Mouse (Mus musculus): ENCODE measurements around the gene Stk38l. TPM values are rescaled to one million over a fixed set of nuclear protein-coding genes. Genes with fewer than 3 reads are reported as not detected.
A peak's percentile ranks its signal among the peaks of the same experiment; 100 is the strongest.
"Not testable (repeated sequence)": the region's sequence is repeated elsewhere in the genome, so short reads cannot be mapped to it uniquely, and the experiment has no call there.

The Stk38l gene
- total RNA-seq, 2 experiments from 2014 or later = 19.2 to 19.6 TPM

DNA sequence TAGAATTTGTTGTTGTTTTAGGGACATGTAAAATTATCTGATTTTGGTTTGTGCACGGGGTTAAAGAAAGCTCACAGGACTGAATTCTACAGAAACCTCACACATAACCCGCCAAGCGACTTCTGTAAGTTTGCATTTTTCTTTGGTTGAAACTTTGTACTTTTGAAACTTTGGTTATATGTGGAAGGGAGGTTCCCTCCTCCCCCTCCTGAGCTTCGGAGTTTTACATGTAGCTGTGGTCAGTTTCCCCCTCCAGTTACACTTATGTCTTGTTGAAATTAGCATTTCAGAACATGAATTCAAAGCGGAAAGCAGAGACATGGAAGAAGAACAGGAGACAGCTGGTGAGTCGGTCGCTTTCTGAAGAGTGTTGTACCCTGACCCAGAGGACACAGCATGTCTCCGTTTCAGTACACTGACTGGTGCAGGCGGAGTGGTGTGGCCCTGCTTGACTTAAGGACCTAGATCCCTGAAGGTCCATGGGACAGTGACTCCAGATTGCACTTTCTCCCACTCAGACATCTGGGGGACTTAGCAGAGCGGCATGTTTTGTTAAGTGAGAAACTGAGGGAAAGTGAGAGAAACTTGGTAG, 44.1 kb downstream of the Stk38l start:
- no peak for DNase-seq (ENCODE audit: low spot score in 2 of 2)

DNA sequence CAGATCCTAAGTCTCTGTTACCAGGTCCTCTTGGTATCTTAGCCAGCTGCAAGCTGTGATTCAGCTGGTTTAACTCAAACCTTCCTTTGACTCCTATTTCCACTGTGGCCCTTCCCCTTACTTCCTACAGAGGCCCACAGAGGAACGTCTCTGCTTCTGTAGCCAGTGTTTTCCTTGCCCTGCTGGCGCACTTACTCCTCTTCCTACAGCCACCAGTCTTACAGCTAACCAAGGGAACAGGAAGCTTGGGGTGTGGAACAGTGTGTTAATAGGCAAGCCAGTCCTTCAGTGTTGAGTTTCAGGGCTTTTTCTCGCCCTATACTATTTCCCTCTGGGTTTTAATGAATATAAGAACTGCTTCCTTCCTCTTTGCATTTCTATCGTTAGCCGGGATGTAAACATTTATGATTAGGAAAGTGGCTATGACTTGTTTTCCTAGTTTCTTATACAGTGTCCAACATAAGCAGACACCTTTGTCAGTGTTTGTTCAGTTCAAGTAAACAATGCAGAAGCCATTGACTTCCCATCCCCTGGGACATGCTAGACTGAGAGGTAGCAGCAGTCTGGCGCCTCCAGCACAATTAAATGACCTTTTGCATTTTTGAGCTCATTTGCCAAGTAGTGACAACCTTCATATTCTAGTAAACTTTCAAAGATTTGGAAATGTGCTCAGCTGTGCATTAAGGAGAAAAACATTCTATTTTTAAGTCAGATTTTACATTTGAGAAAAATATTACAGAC, 45.4 kb downstream of the Stk38l start:
- no peak for DNase-seq (ENCODE audit: low spot score in 2 of 2)

DNA sequence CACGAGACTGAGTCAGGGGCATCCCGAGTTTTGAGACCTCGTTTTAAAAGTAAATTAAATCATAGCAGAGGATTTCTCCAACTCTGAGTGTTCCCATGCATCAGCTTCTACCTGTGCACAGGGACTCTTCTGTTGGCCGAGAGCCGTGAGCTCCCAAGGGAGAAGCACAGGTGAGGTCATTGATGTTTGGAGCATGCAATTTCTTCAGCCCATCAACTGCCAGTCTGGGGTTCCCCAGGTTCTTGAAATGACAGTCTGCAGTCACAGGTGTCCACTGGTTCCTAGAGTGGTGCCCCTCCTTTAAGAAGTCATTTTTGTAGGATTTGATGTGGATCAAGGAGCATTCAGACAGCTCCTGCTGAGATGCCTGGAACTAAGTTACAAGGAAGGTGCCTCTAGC, 46.0 kb downstream of the Stk38l start:
- no peak for DNase-seq (ENCODE audit: low spot score in 2 of 2)

- not testable (repeated sequence) for DNase-seq (ENCODE audit: low spot score in 2 of 2)
Measured at GRCm38 (mm10) chr6:146775864-146776263, 51.1 kb downstream of the Stk38l start.

DNA sequence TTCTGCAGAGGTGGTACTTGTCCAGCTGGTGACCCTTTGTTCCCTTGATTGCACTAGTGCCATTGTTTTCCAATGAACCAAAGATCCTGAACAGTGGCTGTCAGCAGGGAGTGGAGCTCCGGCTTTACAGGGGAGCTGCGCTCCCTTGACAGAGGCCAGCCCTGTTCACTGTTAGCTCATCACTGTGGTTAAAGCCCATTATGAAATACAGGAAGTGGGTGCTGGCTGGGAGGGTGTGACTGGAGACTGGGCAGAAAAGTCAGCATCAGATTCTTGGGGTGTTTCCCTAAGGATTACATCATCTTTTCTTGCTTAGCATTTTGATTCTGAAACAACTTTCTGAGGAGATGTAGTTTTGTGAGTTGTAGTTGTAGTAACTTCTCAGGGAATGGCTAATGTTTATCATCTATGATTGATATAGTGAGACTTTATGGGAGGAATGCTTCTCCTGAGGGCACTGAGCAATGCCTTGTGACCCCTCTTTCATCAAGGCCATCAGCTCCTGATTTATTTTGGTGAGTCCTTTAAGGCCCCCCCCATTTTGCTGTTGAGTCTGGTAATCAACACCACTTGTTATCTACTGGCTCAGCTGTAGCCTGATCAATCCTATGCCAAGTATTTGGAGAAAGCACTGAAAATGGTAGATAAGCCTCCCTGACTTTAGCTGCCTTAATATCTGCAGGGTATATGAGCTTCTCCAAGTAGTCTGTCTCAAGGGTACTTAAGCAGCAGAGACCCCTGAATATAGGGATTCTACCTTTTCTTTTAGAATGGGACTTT, 52.0 kb downstream of the Stk38l start:
- DNase-seq (ENCODE audit: low spot score in 2 of 2) = no peak

DNA sequence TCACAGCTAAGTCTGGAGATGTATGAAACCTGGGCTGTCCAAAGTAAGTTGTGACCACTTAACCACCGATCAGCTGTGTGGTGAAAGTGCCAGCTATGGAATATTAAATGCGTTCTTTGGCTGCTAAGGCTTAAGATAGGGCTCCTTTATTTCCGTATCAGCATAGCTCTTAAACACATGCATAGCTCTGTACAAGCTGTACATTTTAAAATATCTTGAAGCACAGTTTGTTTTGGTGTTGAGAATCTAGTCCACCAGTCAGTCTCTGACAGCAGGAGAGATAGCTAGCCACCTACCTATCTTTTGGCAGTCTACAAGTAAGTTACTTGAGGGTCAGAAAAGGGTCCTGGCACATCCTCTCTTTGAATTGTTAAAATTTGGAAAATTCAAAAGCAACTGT, 53.3 kb downstream of the Stk38l start:
- no peak for DNase-seq (ENCODE audit: low spot score in 2 of 2)

GRCm38 (mm10) chr6:146781566-146781965, 56.8 kb downstream of the Stk38l start:
- no peak for DNase-seq (ENCODE audit: low spot score in 2 of 2)

GRCm38 (mm10) chr6:146793527-146793926, 68.7 kb downstream of the Stk38l start:
- no peak for DNase-seq (ENCODE audit: low spot score in 2 of 2)

GRCm38 (mm10) chr6:146795166-146795923, 70.5 kb downstream of the Stk38l start:
- no peak for DNase-seq (ENCODE audit: low spot score in 2 of 2)

- peak; percentile 54 to 66 for DNase-seq (ENCODE audit: low spot score in 2 of 2)
Measured at GRCm38 (mm10) chr6:146795924-146796545, 71.2 kb downstream of the Stk38l start, which contains the start of gene Arntl2. Gene Arntl2 (plus strand): TSS chr6:146796055.

GRCm38 (mm10) chr6:146797446-146797845, 72.7 kb downstream of the Stk38l start:
- no peak for DNase-seq (ENCODE audit: low spot score in 2 of 2)

- no peak for DNase-seq (ENCODE audit: low spot score in 2 of 2)
Measured at GRCm38 (mm10) chr6:146809991-146810390, 85.2 kb downstream of the Stk38l start.

DNA sequence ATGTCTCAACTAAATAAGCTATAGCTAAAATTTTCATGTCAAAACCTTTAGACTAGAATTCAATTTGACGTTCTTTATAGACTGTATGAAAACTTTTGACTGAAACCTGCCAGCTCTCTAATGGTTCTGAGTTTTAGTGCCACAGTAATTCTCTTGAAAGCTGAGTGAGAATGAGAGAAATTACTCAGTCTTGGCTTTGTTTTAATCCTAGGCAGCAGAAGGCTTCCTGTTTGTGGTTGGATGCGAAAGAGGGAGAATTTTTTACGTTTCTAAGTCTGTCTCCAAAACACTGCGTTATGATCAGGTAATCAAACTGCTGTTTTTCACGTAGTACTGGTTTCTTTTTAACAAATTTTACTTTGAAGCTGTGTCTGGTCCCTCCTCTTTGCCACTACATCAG, 88.2 kb downstream of the Stk38l start:
- no peak for DNase-seq (ENCODE audit: low spot score in 2 of 2)

GRCm38 (mm10) chr6:146820177-146820965, 95.6 kb downstream of the Stk38l start:
- no peak for DNase-seq (ENCODE audit: low spot score in 2 of 2)

DNA sequence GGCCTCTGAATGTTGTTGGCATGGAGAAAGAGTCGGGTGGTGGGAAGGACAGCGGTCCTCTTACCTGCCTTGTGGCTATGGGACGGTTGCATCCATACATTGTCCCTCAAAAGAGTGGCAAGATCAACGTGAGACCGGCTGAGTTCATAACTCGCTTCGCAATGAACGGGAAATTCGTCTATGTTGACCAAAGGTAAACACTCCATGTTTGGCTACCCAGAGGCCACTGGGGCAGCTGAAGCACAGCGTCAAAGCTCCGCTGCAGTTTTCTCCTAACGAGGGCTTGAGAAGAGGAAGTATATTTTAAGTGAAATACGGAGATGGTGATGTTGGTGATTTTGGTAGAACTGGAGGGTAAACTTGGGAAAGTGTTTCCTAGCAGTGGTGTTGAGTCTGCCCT, 97.2 kb downstream of the Stk38l start:
- no peak for DNase-seq (ENCODE audit: low spot score in 2 of 2)

GRCm38 (mm10) chr6:146824727-146825486, 100.1 kb downstream of the Stk38l start:
- DNase-seq (ENCODE audit: low spot score in 2 of 2) = peak; percentile 56 to 57

GRCm38 (mm10) chr6:146825487-146825773, 100.6 kb downstream of the Stk38l start:
- DNase-seq (ENCODE audit: low spot score in 2 of 2) = no peak
